Mouse (Mus musculus) gastrocnemius, adult 18-20 months (tissue): ENCODE results near the gene Ugt2b37. TPM values are rescaled to one million over a fixed set of nuclear protein-coding genes. Genes with fewer than 3 reads are reported as not detected.
"Not testable (repeated sequence)": the region's sequence is repeated elsewhere in the genome, so short reads cannot be mapped to it uniquely, and the experiment has no call there.

ENCODE experiments used
- DNase-seq: peaks from one replicate; pipeline ENCODE4 v3.0.0; 2021; ENCODE audit warnings: low spot score
- long read RNA-seq, 2 experiments: library from polyadenylated mRNA; stranded (forward); transcript quantifications; one replicate each; pipeline ENCODE4 v2.0.0; 2021
- total RNA-seq, 2 experiments: library from RNA; stranded (reverse); gene quantifications; 2 replicates each; pipeline ENCODE4 v1.2.3; 2021

The Ugt2b37 gene
- not detected for total RNA-seq
- long read RNA-seq, experiment 1: 0 reads
- long read RNA-seq, experiment 2: 0 reads

DNA sequence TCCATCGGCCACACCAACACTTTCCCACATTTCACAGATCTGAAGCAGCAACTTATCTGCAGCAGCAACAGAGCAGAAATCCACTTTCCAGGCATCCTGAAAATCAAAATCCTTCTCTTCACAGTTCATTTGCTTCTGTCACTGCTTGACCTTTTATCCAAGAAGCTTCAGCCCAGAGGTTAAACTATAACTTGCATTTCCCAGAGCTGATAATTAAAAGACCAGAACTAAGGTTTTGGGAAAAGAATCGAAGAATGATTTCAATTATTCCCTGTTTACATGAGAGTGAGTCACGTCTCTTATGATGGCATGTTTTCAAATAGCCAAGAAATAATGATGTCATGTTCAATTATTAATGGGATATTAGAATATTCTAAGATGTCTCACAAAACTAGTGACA is at the start of gene Ugt2b37:
TSS of gene Ugt2b37 (minus strand) at position 129 of the 400 bp plus-strand sequence.
- not testable (repeated sequence) for DNase-seq

DNA sequence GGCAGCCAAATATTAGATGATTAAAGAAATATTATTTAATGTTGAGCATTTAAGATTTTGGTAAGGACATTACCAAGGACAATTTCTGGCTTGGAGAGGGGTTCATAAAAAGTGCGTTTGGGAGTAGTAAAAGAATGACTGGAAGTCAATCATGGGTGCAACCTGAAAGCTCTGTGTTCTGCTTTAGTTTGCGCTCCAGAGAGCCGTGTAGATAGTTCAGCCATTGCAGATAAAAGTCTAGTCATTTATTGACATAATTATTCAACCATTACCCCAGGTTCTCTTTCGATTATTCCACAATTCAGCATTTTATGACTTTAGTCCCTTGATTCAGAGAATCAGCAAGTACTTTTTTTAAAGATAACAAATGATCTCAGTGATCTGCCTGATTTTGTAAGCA is 31.6 kb upstream of the Ugt2b37 start:
- DNase-seq: not testable (repeated sequence)

GRCm38 (mm10) chr5:87275986-87276385 is 21.4 kb upstream of the Ugt2b37 start:
- DNase-seq: not testable (repeated sequence)

- no peak for DNase-seq
Measured at GRCm38 (mm10) chr5:87275581-87275980, 21.0 kb upstream of the Ugt2b37 start.

GRCm38 (mm10) chr5:87255831-87256230 is 1.2 kb upstream of the Ugt2b37 start:
- DNase-seq: no peak

DNA sequence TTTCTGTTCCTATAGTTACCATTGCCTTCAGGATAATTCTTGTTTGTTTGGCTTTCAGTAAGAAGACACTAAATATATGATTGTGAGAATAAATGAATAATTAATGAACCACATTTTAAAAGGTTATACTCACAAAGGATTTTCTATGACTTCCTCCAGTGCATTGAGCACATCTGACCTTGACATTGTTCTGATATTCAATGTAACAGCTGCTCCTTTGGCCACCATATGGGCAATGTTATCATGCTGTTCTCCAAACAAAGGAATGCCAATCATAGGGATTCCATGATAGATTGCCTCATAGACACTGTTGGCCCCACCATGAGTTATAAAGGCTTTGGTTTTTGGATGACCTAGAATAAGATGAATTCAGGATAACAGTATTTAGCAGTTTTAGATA is 12.5 kb downstream of the Ugt2b37 start:
- DNase-seq: not testable (repeated sequence)

DNA sequence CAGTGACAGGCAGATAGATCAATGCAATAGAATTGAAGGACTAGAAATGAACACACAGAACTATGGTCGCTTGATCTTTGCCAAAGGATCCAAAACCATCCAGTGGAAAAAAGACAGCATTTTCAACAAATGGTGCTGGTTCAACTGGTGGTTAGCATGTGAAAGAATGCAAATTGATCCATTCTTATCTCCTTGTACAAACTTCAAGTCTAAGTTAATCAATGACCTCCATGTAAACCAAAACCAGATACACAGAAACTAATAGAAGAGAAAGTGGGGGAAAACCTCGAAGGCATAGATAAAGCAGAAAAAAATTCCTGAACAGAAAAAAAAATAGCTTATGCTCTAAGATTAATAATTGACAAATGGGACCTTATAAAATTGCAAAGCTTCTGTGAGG is 58.2 kb downstream of the Ugt2b37 start:
- DNase-seq: not testable (repeated sequence)

Other genes with a start within 250 kb of the Ugt2b37 start
- under 1 TPM in 1 of 2 experiments, not detected in 1; 0.28 TPM for gene Ugt2b36, start 162.2 kb downstream of the Ugt2b37 start, total RNA-seq
- under 1 TPM in 1 of 2 experiments, not detected in 1; 0.31 TPM for gene Ugt2b5, start 114.5 kb downstream of the Ugt2b37 start, total RNA-seq
- gene Ugt2a3, start 82.4 kb upstream of the Ugt2b37 start, total RNA-seq: not detected
- gene Ugt2b38, start 169.4 kb upstream of the Ugt2b37 start, total RNA-seq: not detected
- not detected for gene Ugt2a2, start 227.5 kb upstream of the Ugt2b37 start, total RNA-seq
- not detected for gene Gm43638, start 232.0 kb upstream of the Ugt2b37 start, total RNA-seq
- gene Ugt2a1, start 236.1 kb upstream of the Ugt2b37 start, total RNA-seq: not detected